In the genomic region with DNA sequence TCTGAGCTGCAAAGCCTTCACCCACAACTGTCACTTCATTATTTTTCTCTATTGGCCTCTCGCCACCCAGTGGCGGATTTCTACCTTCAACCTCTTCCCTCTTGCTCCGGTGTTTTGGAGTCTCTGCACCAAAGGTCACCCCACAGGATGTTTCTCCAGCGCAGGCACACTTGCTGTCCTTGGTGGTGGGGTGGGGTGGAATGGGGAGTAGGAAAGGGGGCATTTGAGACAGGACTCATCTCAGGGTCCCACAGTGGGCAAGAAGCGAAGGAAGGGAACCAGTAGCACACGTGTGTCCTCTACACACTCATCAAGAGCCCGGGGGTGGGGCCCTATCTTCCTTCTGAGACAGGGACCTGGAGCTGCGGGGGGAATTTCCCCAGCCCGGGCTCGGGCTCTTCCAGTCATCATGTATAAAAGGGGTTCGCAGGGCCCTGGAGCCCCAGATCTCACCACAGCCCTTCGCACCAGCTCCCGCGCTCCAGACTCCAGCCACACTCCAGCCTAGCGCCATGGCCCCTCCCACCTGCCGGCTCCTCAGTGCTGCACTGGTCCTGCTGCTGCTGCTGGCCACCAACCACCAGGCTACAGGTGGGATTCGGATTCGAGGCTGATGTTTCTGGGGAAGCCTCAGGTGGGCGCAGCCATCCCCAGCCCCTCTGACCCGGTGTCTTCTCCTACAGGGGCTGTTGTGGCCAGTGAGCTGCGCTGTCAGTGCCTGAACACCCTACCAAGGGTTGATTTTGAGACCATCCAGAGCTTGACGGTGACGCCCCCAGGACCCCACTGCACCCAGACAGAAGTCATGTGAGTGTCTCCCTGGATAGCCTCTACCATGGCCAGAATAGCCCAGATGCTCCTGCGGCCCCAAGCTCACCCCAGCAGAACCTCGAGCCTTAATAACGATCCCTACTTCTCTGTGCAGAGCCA, we compare ENCODE assay signal across 7 mouse cellular contexts. TPM values are rescaled to one million over a fixed set of nuclear protein-coding genes. Genes with fewer than 3 reads are reported as not detected.
DNase-seq lines count a peak whose midpoint lies in the region; ATAC-seq and TF ChIP-seq lines count a peak whose summit lies in the region.

TSS of gene Cxcl3 (plus strand) at position 445 of the 930 bp plus-strand sequence.

- no peaks in the 10 kb centered on the region for H3K36me3 ChIP-seq in ES-Bruce4 (ENCODE audit: control insufficient read depth, insufficient read depth, low read length, poor library complexity, severe bottlenecking)
- no peaks in the 10 kb centered on the region for H3K36me3 ChIP-seq in forebrain, embryonic 11.5 days (ENCODE audit: control insufficient read depth, insufficient read depth, low read length)
- H3K36me3 ChIP-seq in intestine, postnatal 0 days (ENCODE audit: control insufficient read depth, insufficient read depth), result no peaks in the 10 kb centered on the region
- no peaks in the 10 kb centered on the region for H3K36me3 ChIP-seq in neural tube, embryonic 15.5 days

- H3K4me3 ChIP-seq in ES-Bruce4 (ENCODE audit: low read depth, low read length), result peak within 1 kb of the TSS; percentile 51
- H3K4me3 ChIP-seq in forebrain, embryonic 11.5 days (ENCODE audit: low read depth, low read length), result peak within 1 kb of the TSS; percentile 25
- peak within 1 kb of the TSS; percentile 24 for H3K4me3 ChIP-seq in intestine, postnatal 0 days (ENCODE audit: low read depth, low read length)
- H3K4me3 ChIP-seq in neural tube, embryonic 15.5 days (replicated peaks), result peak within 1 kb of the TSS; percentile 41

- H3K4me1 ChIP-seq in ES-Bruce4 (ENCODE audit: control insufficient read depth, insufficient read depth, low read length), result no peaks in the 10 kb centered on the region
- H3K4me1 ChIP-seq in forebrain, embryonic 11.5 days (replicated peaks; ENCODE audit: control insufficient read depth, insufficient read depth, low read length), result no peaks in the 10 kb centered on the region
- no peaks in the 10 kb centered on the region; the same call in 1 of the 2 replicates for H3K4me1 ChIP-seq in intestine, postnatal 0 days (replicated peaks; ENCODE audit: control insufficient read depth, insufficient read depth, low read length)
- peaks cover 7% of the 10 kb centered on the region for H3K4me1 ChIP-seq in neural tube, embryonic 15.5 days

- TF ChIP-seq EP300 in ES-Bruce4 (IDR thresholded peaks at IDR 0.05; ENCODE audit: insufficient read depth, low read depth, low read length), result no peak

- H3K4me2 ChIP-seq in forebrain, embryonic 11.5 days (ENCODE audit: low read depth, low read length, severe bottlenecking), result peak within 1 kb of the TSS; percentile 73
- H3K4me2 ChIP-seq in intestine, postnatal 0 days (replicated peaks; ENCODE audit: low read depth), result peak within 1 kb of the TSS; percentile 65
- H3K4me2 ChIP-seq in neural tube, embryonic 15.5 days, result peak within 1 kb of the TSS; percentile 85

- peak; percentile 82 for DNase-seq in 416B (ENCODE audit: low read depth)
- peak; percentile 59 for DNase-seq in forebrain, embryonic 11.5 days (ENCODE audit: low spot score)
- peak; percentile 55 to 67 for DNase-seq in lung, adult 18-20 months
- DNase-seq in thymus, adult 18-20 months, result no peak

- TF ChIP-seq CTCF in ES-Bruce4 (IDR thresholded peaks at IDR 0.05; ENCODE audit: low read depth, low read length), result peak; percentile 20
- peak; percentile 73 for TF ChIP-seq CTCF in intestine, postnatal 0 days (IDR thresholded peaks at IDR 0.05; ENCODE audit: low read depth)

- TF ChIP-seq POLR2A in ES-Bruce4 (IDR thresholded peaks at IDR 0.05; ENCODE audit: insufficient read depth, low read length), result no peak

- no peak within 1 kb of the TSS for H3K27ac ChIP-seq in ES-Bruce4 (ENCODE audit: insufficient read depth, low read length)
- no peak within 1 kb of the TSS for H3K27ac ChIP-seq in forebrain, embryonic 11.5 days (ENCODE audit: low read depth, low read length)
- no peak within 1 kb of the TSS for H3K27ac ChIP-seq in intestine, postnatal 0 days (ENCODE audit: low read depth, low read length)
- H3K27ac ChIP-seq in neural tube, embryonic 15.5 days (replicated peaks), result no peak within 1 kb of the TSS

- peak within 1 kb of the TSS; percentile 7; the same call in 1 of the 2 replicates for H3K9ac ChIP-seq in ES-Bruce4 (ENCODE audit: low read depth, poor library complexity, severe bottlenecking)
- H3K9ac ChIP-seq in forebrain, embryonic 11.5 days (ENCODE audit: low read length), result peak within 1 kb of the TSS; percentile 29; the same call in 1 of the 2 replicates
- no peak within 1 kb of the TSS for H3K9ac ChIP-seq in intestine, postnatal 0 days (ENCODE audit: low read depth, low read length)
- peak within 1 kb of the TSS; percentile 30; the same call in 1 of the 2 replicates for H3K9ac ChIP-seq in neural tube, embryonic 15.5 days (replicated peaks)

- H3K27me3 ChIP-seq in ES-Bruce4 (ENCODE audit: control insufficient read depth, insufficient read depth, low read length, poor library complexity, severe bottlenecking), result no peaks in the 10 kb centered on the region
- H3K27me3 ChIP-seq in forebrain, embryonic 11.5 days (ENCODE audit: control insufficient read depth, insufficient read depth, low read length), result no peaks in the 10 kb centered on the region
- no peaks in the 10 kb centered on the region for H3K27me3 ChIP-seq in intestine, postnatal 0 days (replicated peaks; ENCODE audit: control insufficient read depth, insufficient read depth, low read length)
- no peaks in the 10 kb centered on the region for H3K27me3 ChIP-seq in neural tube, embryonic 15.5 days (replicated peaks)

- no peaks in the 10 kb centered on the region for H3K9me3 ChIP-seq in ES-Bruce4 (replicated peaks; ENCODE audit: control insufficient read depth, insufficient read depth, low read length, poor library complexity, severe bottlenecking)
- no peaks in the 10 kb centered on the region for H3K9me3 ChIP-seq in forebrain, embryonic 11.5 days (ENCODE audit: control insufficient read depth, low read length)
- H3K9me3 ChIP-seq in intestine, postnatal 0 days (ENCODE audit: control insufficient read depth), result no peaks in the 10 kb centered on the region
- no peaks in the 10 kb centered on the region for H3K9me3 ChIP-seq in neural tube, embryonic 15.5 days (replicated peaks)

- WGBS in forebrain, embryonic 11.5 days, result 17% methylated on average over 24 of the region's 26 CpGs
- 18% methylated on average over 25 of the region's 26 CpGs for WGBS in intestine, postnatal 0 days
- 19% methylated on average over 26 of the region's 26 CpGs for WGBS in neural tube, embryonic 15.5 days

- ATAC-seq in forebrain, embryonic 11.5 days (replicated peaks; ENCODE audit: low FRiP score), result peak; percentile 85
- ATAC-seq in intestine, postnatal 0 days, result peak; percentile 51
- peak; percentile 92 for ATAC-seq in neural tube, embryonic 15.5 days (ENCODE audit: low FRiP score)

RNA-seq across cellular contexts. Expression of gene Cxcl3, which starts in this region (rescaled TPM):
- polyA plus RNA-seq in ES-Bruce4 (2011; ENCODE audit: insufficient read depth, insufficient read length, low read depth, missing spikeins), result not detected in 2 replicates
- not detected in 2 replicates for polyA plus RNA-seq in forebrain, embryonic 11.5 days (2014; fragmentation: Nextera tagmentation; extraction: Ambion mirVana)
- not detected in 2 replicates for polyA plus RNA-seq in intestine, postnatal 0 days (2015; fragmentation: Nextera tagmentation; extraction: Ambion mirVana)
- 0.18 and 0.20 TPM in 2 replicates for polyA plus RNA-seq in neural tube, embryonic 15.5 days (2015; fragmentation: Nextera tagmentation; extraction: Ambion mirVana)

Comparison
In these comparisons a context has a peak if more than half of its experiments do, and no peak if none do; other contexts are left out.
1. Peak in DNase-seq, ATAC-seq, H3K4me3 ChIP-seq, H3K9ac ChIP-seq and H3K4me2 ChIP-seq in forebrain, embryonic 11.5 days; RNA of the gene not detected or under 1 TPM.
2. Peak in ATAC-seq, H3K4me3 ChIP-seq and H3K4me2 ChIP-seq in intestine, postnatal 0 days; RNA of the gene not detected or under 1 TPM.
3. Peak in ATAC-seq, H3K4me3 ChIP-seq, H3K9ac ChIP-seq and H3K4me2 ChIP-seq in neural tube, embryonic 15.5 days; RNA of the gene not detected or under 1 TPM.
4. DNase-seq: peak in 416B (single experiment) and lung, adult 18-20 months (2 of 2); none in thymus, adult 18-20 months (0 of 2).
5. Peak in every context shown above with its lines, with median percentiles within 50 percentile points of each other: H3K4me3 ChIP-seq, ATAC-seq and H3K4me2 ChIP-seq.